Mouse (Mus musculus) embryonic facial prominence, embryonic 11.5 days (tissue): Measurements from ENCODE around the gene Rab11fip3. TPM values are rescaled to one million over a fixed set of nuclear protein-coding genes. Genes with fewer than 3 reads are reported as not detected.

ENCODE experiments used
- ATAC-seq: fragments of 200-750 bp; cut with Nextera tagmentation; replicated peaks from 2 replicates; pipeline ENCODE4 v1.8.0; 2017; ENCODE audit warnings: low read depth; ENCODE audit not compliant: insufficient number of reproducible peaks, low FRiP score, low TSS enrichment
- DNase-seq: peaks from one replicate; pipeline ENCODE4 v3.0.0-alpha.2; 2015; ENCODE audit warnings: low spot score
- H3K27ac ChIP-seq: fragments of 300-500 bp; sonication (generic); replicated peaks from 2 replicates; pipeline ENCODE4 v1.5.1; 2014; ENCODE audit warnings: mild to moderate bottlenecking, low read depth, low read length, control low read depth
- H3K27me3 ChIP-seq: fragments of 300-500 bp; sonication (generic); 2 replicates; pipeline ENCODE4 v1.6.1; 2014; ENCODE audit warnings: mild to moderate bottlenecking, low read length, moderate library complexity, mixed read lengths; ENCODE audit not compliant: control insufficient read depth, insufficient read depth
- H3K36me3 ChIP-seq: fragments of 300-500 bp; sonication (generic); replicated peaks from 2 replicates; pipeline ENCODE4 v1.6.1; 2014; ENCODE audit warnings: low read depth, mild to moderate bottlenecking, low read length, moderate library complexity, mixed read lengths; ENCODE audit not compliant: control insufficient read depth, insufficient read depth
- H3K4me1 ChIP-seq: fragments of 300-500 bp; sonication (generic); 2 replicates; pipeline ENCODE4 v1.6.1; 2014; ENCODE audit warnings: low read length, mixed read lengths; ENCODE audit not compliant: control insufficient read depth, insufficient read depth
- H3K4me2 ChIP-seq: fragments of 300-500 bp; sonication (generic); 2 replicates; pipeline ENCODE4 v1.6.1; 2014; ENCODE audit warnings: low read depth, mild to moderate bottlenecking, control low read depth, low read length, moderate library complexity
- H3K4me3 ChIP-seq: fragments of 300-500 bp; sonication (generic); 2 replicates; pipeline ENCODE4 v1.5.1; 2014; ENCODE audit warnings: low read depth, low read length, control low read depth
- H3K9ac ChIP-seq: fragments of 300-500 bp; sonication (generic); replicated peaks from 2 replicates; pipeline ENCODE4 v1.6.1; 2014; ENCODE audit warnings: mild to moderate bottlenecking, control low read depth, low read length
- H3K9me3 ChIP-seq: fragments of 300-500 bp; sonication (generic); replicated peaks from 2 replicates; pipeline ENCODE4 v1.6.1; 2016; ENCODE audit warnings: mild to moderate bottlenecking, low read length, inconsistent platforms, mixed read lengths; ENCODE audit not compliant: control insufficient read depth
- WGBS: fragments of 180-500 bp; shearing (Covaris S2); extraction: QIAGEN DNeasy Blood & Tissue Kit; methylation state at CpG from one replicate; pipeline ENCODE4 v1.1.7; 2014; 5-methylcytosine and 5-hydroxymethylcytosine counted together
- polyA plus RNA-seq: library from polyadenylated mRNA; unstranded; fragments of >200 nt; fragmentation: Nextera tagmentation; extraction: Ambion mirVana; gene quantifications from 2 replicates; pipeline ENCODE4 v1.2.1, GENCODE M21; 2014

Rab11fip3 gene
- polyA plus RNA-seq, 1 experiment from 2014 or later, result 12.9 TPM

- no peak overlapping the region for H3K27ac ChIP-seq
- no peak overlapping the region for H3K9ac ChIP-seq
- DNase-seq (no peak), ATAC-seq (no peak)
- H3K4me1 ChIP-seq, result no peaks in the 10 kb centered on the region
- no peaks in the 10 kb centered on the region for H3K9me3 ChIP-seq
- no peak overlapping the region for H3K4me2 ChIP-seq
- H3K27me3 ChIP-seq, result no peaks in the 10 kb centered on the region
- no peak overlapping the region for H3K4me3 ChIP-seq
- H3K36me3 ChIP-seq, result peaks cover 19% of the 10 kb centered on the region
- 87% methylated on average over 3 of the region's 3 CpGs for WGBS
Observed at GRCm38 (mm10) chr17:25993489-25993888, 75.9 kb downstream of the Rab11fip3 start.

- peaks cover 17% of the 10 kb centered on the region for H3K36me3 ChIP-seq
- ATAC-seq, result no peak
Observed at GRCm38 (mm10) chr17:25992274-25992673, 77.1 kb downstream of the Rab11fip3 start.

GRCm38 (mm10) chr17:25990331-25990730, 79.0 kb downstream of the Rab11fip3 start:
- Histone ChIP-seq H3K9ac (no peak overlapping the region), H3K27ac (no peak overlapping the region), H3K4me2 (no peak overlapping the region), H3K27me3 (no peaks in the 10 kb centered on the region), H3K4me1 (no peaks in the 10 kb centered on the region), H3K36me3 (peaks cover 17% of the 10 kb centered on the region), H3K4me3 (no peak overlapping the region), H3K9me3 (no peaks in the 10 kb centered on the region)
- 93% methylated on average over 5 of the region's 5 CpGs for WGBS
- no peak for DNase-seq
- ATAC-seq, result no peak

More at GRCm38 (mm10) chr17:25992274-25992673, 77.1 kb downstream of the Rab11fip3 start:
- H3K27ac ChIP-seq, result no peak overlapping the region
- no peak overlapping the region for H3K4me2 ChIP-seq
- no peaks in the 10 kb centered on the region for H3K27me3 ChIP-seq
- DNase-seq, result no peak
- no peaks in the 10 kb centered on the region for H3K4me1 ChIP-seq
- WGBS, result 94% methylated on average over 4 of the region's 4 CpGs
- H3K9me3 ChIP-seq, result no peaks in the 10 kb centered on the region
- no peak overlapping the region for H3K4me3 ChIP-seq
- H3K9ac ChIP-seq, result no peak overlapping the region

- H3K4me2 ChIP-seq, result peak within 1 kb of the TSS; percentile 86
- no peaks in the 10 kb centered on the region; the same call in 1 of the 2 replicates for H3K4me1 ChIP-seq
- peak within 1 kb of the TSS; percentile 86 for H3K4me3 ChIP-seq
- DNase-seq, result peak; percentile 99
- no peaks in the 10 kb centered on the region for H3K27me3 ChIP-seq
- H3K27ac ChIP-seq, result peak within 1 kb of the TSS; percentile 84
- peak within 1 kb of the TSS; percentile 93 for H3K9ac ChIP-seq
- H3K9me3 ChIP-seq, result no peaks in the 10 kb centered on the region
- under 1% methylated on average over 91 of the region's 91 CpGs for WGBS
- ATAC-seq, result peak; percentile 99
- H3K36me3 ChIP-seq, result peaks cover 12% of the 10 kb centered on the region
Observed at GRCm38 (mm10) chr17:25985306-25986294, 83.8 kb downstream of the Rab11fip3 start, which contains the start of gene Capn15. Capn15 (minus strand) TSS chr17:25985796.

GRCm38 (mm10) chr17:25984556-25985305, 84.6 kb downstream of the Rab11fip3 start:
- peak; percentile 19 for ATAC-seq

GRCm38 (mm10) chr17:25984066-25984465, 85.3 kb downstream of the Rab11fip3 start:
- Histone ChIP-seq H3K4me1 (no peaks in the 10 kb centered on the region; the same call in 1 of the 2 replicates), H3K27ac (no peak overlapping the region), H3K36me3 (no peaks in the 10 kb centered on the region), H3K27me3 (no peaks in the 10 kb centered on the region), H3K9me3 (no peaks in the 10 kb centered on the region), H3K4me3 (peak overlapping the region; percentile 86), H3K4me2 (no peak overlapping the region), H3K9ac (no peak overlapping the region; the same call in 1 of the 2 replicates)
- DNase-seq (no peak), ATAC-seq (no peak)
- WGBS, result 96% methylated on average over 1 of the region's 1 CpGs

More at GRCm38 (mm10) chr17:25984556-25985305, 84.6 kb downstream of the Rab11fip3 start:
- peak; percentile 8 for DNase-seq
- peak overlapping the region; percentile 86 for H3K4me2 ChIP-seq
- H3K9ac ChIP-seq, result peak overlapping the region; percentile 93
- 12% methylated on average over 17 of the region's 17 CpGs for WGBS
- peak overlapping the region; percentile 84 for H3K27ac ChIP-seq
- no peaks in the 10 kb centered on the region for H3K9me3 ChIP-seq
- H3K4me1 ChIP-seq, result no peaks in the 10 kb centered on the region; the same call in 1 of the 2 replicates
- peak overlapping the region; percentile 86 for H3K4me3 ChIP-seq
- H3K27me3 ChIP-seq, result no peaks in the 10 kb centered on the region
- H3K36me3 ChIP-seq, result peaks cover 4% of the 10 kb centered on the region

- Histone ChIP-seq H3K4me2 (no peak overlapping the region), H3K27ac (no peak overlapping the region), H3K9ac (no peak overlapping the region), H3K27me3 (no peaks in the 10 kb centered on the region), H3K4me3 (no peak overlapping the region), H3K4me1 (no peaks in the 10 kb centered on the region; the same call in 1 of the 2 replicates), H3K36me3 (no peaks in the 10 kb centered on the region), H3K9me3 (no peaks in the 10 kb centered on the region)
- WGBS, result 85% methylated on average over 3 of the region's 3 CpGs
- no peak for ATAC-seq
- no peak for DNase-seq
Observed at GRCm38 (mm10) chr17:25982913-25983312, 86.4 kb downstream of the Rab11fip3 start.
